Mouse (Mus musculus): ENCODE measurements around the gene Gm37240.
"Not testable (repeated sequence)": the region's sequence is repeated elsewhere in the genome, so short reads cannot be mapped to it uniquely, and the experiment has no call there.

Gm37240 gene

DNA sequence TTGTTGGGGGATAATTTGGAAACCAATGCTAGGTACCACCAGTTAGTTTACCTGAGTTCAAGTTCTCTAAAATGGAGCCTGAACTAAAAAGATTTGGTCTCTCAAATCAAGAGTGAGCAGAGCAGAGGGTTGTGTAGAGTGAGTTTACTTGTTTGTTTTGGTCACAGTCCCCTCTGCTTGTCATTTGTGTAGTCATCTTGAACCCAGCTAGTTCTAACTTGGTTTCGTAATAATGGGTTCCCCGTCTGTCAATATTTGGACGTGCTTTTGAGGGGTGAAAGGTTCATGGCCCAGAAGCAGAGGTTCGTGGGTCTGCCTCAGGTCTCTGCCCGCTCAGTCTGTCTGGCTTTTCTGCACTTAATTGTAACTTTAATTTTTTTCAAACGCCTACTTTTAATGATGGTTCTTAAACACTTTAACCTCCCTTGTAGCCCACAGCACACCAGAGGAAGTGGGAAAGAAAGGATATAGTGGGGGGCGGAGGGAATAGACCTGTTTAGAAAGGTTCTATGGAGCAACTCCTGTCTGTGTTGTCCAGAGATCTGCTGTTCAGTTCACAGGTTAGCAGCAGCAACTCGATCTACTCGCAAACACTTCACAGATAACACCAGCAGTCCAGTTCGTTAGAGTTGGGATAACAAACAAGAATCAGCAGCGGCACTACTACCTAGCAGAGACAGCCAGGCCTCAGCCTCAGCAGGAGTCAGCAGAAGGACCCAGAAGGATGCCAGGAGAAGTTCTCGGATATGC lies 1237.6 kb downstream of the Gm37240 start:
- DNase-seq: no peak

DNA sequence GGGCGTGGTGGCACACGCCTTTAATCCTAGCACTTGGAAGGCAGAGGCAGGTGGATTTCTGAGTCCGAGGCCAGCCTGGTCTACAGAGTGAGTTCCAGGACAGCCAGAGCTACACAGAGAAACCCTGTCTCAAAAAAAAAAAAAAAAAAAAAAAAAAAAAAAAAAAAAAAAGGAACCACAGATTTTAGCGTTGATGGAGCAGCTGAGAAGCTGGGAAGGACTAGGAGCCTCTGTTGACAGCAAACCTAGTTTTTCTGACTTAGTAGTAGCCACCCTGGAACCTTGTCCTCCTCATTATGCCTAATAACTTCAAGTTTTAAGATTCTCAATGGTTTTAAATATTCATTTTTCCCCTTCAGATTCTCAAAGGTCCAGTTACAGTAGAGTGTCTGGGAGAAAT lies 1239.2 kb downstream of the Gm37240 start:
- not testable (repeated sequence) for DNase-seq

DNA sequence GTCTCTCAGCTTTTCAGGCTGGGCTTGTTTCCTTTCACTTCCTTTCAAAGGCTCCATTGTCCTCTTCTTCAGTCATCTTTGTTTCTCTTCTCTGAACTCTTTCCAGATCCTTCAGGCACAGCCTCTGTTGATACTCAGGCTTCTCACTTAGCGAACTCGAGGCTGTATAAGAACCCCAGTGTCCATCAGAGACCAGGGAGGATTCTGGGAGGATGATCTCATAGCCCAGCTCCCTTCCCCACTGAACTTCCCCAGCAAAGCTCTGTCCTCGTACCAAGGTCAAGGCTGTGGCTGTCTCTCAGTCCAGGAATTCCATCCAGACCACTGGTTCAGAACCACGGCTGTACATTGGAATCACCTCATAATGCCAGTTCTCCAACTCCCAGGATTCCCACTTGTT lies 1239.7 kb downstream of the Gm37240 start:
- DNase-seq: no peak

DNA sequence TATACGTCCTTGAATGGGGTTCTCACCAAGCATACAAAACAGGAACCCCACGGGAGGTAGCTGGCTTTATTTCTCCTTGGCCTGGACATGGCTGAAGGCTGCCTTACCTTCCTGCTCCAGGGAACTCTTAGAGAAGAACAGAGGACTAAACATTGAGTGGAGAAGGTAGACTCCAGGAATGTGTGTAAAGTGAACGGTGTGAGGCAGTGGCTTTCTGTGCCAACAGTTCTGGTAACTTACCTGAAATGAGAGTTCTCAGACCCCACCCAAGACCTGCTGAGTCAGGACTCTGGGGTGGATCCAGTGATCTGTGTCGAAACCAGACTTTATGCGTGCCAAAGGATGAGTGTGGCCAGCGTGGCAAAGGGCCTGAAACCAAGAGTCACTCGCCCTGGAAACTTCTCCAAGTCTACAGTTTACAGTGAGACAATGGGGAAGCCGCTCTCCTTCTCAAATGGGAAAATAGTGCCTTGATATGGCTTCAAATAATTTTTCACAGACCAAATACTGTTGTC lies 1240.9 kb downstream of the Gm37240 start:
- no peak for DNase-seq

DNA sequence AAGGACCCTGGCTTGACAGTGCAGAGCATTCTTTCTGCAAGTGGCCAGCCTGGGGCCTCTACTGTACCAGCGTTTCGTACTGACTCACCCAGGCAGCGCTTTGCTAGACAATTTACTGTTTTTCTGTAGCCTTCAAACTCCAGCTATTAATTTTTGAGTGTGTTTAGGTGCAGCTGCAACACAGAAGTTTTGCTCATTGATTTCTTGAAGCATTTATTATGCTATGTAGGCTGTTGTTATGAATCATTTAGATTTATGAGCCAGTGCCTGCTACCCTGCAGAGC lies 1241.4 kb downstream of the Gm37240 start:
- DNase-seq: no peak

GRCm38 (mm10) chr3:84645156-84646006 lies 1241.9 kb downstream of the Gm37240 start:
- no peak for DNase-seq

DNA sequence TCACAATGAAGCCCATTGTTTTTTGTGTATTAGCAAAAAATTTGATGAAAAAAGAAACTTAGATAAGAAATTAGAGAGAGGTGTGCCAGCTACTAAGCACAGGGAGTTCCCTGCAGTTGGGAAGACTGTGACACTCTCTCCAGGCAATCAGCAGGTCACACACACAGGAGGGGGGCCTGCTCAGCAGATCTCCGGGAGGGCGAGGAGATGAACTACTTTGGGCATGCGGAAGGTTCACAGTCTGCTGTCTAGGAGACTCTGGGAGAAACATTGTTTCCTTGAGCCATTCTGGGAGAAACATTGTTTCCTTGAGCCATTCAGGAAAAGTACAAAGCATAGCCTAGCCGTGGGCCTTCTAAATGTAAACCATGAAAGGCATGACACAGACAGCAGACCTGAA lies 1244.4 kb downstream of the Gm37240 start:
- DNase-seq: no peak

GRCm38 (mm10) chr3:84641391-84641790 lies 1245.9 kb downstream of the Gm37240 start:
- no peak for DNase-seq

DNA sequence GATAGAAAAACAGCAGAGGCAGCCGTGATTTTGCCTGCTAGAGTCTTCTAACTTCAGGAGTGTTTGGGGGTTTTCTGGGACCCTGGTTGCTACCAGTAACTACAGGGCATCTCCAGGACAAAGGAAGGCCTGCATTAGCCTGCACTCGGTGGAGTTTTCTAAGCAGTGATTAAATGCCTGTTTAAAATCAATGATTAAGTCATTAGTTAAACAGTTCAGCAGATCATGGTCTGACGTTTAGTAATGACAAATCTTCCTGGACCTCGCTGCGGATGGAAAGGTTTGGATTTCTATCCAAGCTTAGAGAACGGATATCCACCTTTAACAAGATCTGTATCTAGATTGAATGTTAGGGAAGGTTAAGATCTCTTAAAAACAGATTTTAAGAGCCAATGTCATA lies 1246.8 kb downstream of the Gm37240 start:
- DNase-seq: no peak

DNA sequence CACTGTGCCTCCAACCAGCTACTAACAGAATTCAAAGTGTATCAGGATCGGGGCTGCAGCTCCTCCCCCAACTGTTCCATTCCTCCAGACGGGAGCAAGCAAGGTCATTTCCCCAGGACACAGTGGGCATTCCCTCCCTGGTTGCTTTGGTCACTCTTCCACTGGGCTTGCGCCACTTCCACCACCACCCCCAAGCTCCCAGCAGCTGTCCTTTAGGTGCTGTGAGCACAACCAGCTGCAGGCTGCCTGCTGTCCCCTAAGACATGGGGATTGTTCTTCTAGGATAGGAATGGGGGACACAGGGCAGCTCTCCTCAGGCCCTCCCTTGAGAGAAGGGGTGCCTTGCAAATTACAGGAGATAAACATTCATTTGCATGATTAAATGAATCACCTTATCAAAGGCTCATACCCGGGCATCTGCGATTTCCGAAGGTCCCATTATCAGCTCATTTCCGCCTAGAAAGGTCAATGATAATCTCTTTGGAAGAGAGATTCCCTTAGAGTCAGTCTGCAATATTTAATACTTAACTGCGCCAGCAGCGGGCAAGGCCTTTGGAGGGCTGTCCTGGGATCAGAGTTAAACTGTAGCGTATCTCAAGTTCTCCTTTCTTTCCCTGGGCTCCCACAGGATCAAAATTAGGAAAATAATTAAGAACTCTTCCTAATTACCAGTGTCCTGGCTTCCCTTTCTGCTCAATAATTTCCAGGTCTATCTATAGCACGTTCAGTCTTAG lies 1247.4 kb downstream of the Gm37240 start:
- no peak for DNase-seq

DNA sequence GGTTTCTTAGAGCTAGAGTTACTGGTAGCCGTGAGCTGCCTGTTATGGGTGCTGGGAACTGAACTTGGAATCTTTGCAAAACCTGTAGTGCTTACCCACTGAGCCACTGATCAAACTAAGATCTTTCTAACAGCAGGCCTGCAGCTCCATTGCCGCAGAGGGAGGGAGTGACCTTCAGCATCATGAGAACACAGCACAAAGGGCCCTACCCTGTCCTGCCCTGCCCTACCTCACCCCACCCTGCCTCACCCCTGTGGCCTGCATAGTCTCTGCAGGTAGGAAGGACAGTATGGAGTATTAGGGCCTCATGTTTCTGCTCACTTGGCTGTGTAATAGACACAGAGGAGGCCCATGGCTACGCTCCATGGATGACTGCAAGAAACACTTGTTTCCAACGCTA lies 1248.5 kb downstream of the Gm37240 start:
- DNase-seq: no peak

DNA sequence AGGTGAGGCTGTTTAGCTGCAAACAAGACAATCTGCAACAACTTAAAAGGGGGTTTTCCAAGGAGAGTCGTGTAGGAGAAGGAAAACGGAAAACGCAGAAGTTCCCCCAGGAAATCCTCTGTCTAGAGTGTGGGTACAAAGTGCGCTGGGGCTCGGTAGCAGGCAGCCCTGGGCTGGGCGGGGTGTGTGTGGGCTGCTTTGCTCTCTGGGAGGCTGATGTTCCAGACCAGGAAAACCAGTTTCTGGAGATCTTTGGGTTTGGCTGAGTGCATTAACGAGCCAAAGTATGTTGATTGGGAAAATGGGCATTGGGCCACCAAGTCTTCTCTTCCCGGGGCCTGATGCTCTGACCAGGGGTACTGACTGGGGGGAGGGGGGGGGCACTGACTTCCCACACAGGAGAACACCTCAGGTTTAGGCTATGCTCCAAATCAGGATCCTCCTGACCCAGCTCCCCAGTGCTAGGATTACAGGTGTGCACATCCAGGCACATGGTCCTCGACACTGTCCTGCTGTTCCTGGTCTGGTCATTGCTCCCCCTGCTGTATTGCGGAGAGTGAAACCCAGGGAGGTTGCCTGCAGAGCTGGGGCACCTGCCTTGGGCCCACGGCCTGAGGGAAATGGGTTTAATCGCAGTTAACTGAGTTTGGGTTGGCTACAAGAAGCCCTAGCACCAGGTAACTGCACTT lies 1249.3 kb downstream of the Gm37240 start:
- DNase-seq: no peak

- no peak for DNase-seq
These were observed 1250.2 kb downstream of the Gm37240 start for GRCm38 (mm10) chr3:84637095-84637494.

DNA sequence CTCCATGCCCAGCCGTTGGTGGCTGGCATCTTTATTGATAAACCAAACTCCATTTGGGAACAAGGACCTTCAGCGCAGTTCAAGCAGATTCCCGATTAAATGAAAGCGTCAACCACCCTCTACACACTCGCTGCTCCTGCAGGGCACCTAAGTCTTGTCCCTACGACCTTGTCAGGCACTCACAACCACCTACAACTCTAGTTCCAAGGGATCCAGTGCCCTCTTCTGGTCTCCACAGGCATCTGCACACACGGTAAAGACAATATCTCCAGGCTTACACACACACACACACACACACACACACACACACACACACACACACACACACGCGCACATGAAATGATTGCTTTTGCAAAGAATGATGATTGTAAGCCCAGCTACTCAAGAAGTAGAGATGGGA lies 1255.7 kb downstream of the Gm37240 start:
- no peak for DNase-seq

DNA sequence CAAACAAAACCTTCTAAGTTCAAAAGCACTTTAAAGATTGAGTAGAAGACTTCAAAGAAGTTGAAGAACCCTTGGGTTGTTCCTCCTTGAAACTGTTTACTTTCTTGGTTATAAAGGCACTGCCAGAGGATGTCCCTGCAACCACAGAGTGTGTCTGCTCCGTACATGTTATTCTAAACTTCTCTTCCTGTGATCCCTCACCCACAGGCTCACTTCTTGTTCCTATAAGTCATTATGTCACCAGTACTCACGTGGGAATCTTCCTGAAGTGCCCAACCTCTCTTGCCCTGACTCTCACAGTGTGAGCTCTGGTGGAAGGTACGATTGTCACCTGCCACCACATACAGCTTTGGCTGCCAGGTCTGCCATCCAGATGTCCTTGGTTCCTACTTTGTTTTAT lies 1265.3 kb downstream of the Gm37240 start:
- DNase-seq: no peak

GRCm38 (mm10) chr3:84619725-84620124 lies 1267.6 kb downstream of the Gm37240 start:
- DNase-seq: no peak

DNA sequence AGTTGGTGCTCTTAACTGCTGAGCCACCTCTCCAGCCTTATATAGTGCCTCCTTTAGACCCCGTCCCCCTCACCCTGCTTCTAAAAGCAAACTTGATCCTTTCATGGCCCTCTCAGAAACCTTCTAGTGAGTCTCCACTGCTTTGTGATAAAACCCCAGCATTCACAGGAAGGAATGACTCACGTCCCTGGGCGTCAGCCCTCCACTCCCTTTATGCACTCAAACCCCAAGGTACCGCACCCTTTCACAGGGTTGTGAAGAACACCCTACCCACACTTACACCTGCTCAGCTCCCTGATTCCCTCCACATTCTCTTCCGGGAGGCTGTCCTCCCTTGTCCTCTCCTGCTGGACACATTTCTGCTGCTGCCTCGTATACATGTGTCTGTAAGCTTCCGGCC lies 1268.3 kb downstream of the Gm37240 start:
- no peak for DNase-seq

- DNase-seq: no peak
These were observed 1268.7 kb downstream of the Gm37240 start for GRCm38 (mm10) chr3:84618627-84619026.

DNA sequence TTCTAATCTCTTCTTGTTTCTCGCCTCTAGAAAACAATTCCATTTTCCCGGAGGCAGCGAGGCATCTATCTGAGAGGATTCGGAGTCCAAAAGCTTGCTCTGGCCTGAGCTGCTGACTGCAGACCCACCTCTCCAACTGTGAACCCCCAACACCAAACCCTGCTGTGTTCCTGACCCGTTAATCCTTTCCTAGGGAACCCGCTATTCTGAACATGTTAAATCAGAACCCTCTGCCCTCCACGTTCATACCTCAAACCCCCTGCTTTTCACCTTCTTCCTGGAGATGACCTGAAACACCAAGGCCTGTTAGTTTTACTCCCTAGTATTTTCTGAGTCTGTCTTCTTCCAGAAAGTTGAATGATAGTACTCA lies 1271.5 kb downstream of the Gm37240 start:
- DNase-seq: no peak

- DNase-seq: peak; percentile 10
These were observed 1272.1 kb downstream of the Gm37240 start for GRCm38 (mm10) chr3:84615050-84615855.

- DNase-seq: no peak
These were observed 1277.1 kb downstream of the Gm37240 start for GRCm38 (mm10) chr3:84610183-84610710.

DNA sequence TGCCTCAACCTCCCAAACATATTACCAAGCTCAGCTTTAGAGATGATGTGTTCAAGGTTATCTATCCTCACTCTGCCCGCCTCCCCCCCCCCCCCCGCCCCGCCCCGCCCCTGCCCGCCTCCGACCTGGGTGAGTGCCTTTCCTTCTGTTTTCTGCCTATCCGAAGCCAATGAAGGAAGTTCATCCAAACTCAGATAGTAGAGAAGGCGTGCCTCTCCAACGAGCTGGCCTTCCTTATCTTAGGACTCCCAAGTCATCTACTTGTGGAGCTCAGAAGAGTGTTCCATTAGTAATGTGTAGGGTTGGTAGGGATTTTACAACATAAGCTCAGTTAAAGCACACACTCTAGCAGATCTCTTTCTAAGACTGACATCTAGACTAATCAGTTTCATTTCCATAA lies 1284.1 kb downstream of the Gm37240 start:
- DNase-seq: no peak
